Mouse (Mus musculus) urinary bladder, postnatal 14 days (tissue): ENCODE measurements around the gene Kif18a.

ENCODE experiments used
- DNase-seq: peaks from one replicate; pipeline ENCODE4 v3.0.0; 2021; ENCODE audit warnings: low spot score

Gene Kif18a

GRCm38 (mm10) chr2:109280600-109281340, at the start of gene Kif18a, which contains the start of gene Mettl15:
Gene Kif18a, plus strand, starts transcription at chr2:109280738.
Gene Mettl15, minus strand, starts transcription at chr2:109280748.
- peak; percentile 96 for DNase-seq

- DNase-seq, result no peak
Measured at GRCm38 (mm10) chr2:109233876-109234275, 46.7 kb upstream of the Kif18a start.

- DNase-seq, result no peak
Measured at GRCm38 (mm10) chr2:109235741-109236140, 44.8 kb upstream of the Kif18a start.

- DNase-seq, result no peak
Measured at GRCm38 (mm10) chr2:109241947-109242346, 38.6 kb upstream of the Kif18a start.

GRCm38 (mm10) chr2:109262779-109263178, 17.8 kb upstream of the Kif18a start:
- no peak for DNase-seq

- no peak for DNase-seq
Measured at GRCm38 (mm10) chr2:109273098-109273497, 7.4 kb upstream of the Kif18a start.

GRCm38 (mm10) chr2:109277593-109277992, 2.9 kb upstream of the Kif18a start:
- no peak for DNase-seq

- DNase-seq, result peak; percentile 45
Measured at GRCm38 (mm10) chr2:109278036-109278435, 2.5 kb upstream of the Kif18a start.

- no peak for DNase-seq
Measured at GRCm38 (mm10) chr2:109280272-109280599, 302 bp upstream of the Kif18a start.

- DNase-seq, result no peak
Measured at GRCm38 (mm10) chr2:109281341-109281690, 778 bp downstream of the Kif18a start.

- DNase-seq, result no peak
Measured at GRCm38 (mm10) chr2:109284121-109284520, 3.6 kb downstream of the Kif18a start.

- DNase-seq, result no peak
Measured at GRCm38 (mm10) chr2:109289327-109289726, 8.8 kb downstream of the Kif18a start.

- DNase-seq, result no peak
Measured at GRCm38 (mm10) chr2:109296264-109296663, 15.7 kb downstream of the Kif18a start.

- no peak for DNase-seq
Measured at GRCm38 (mm10) chr2:109298160-109298559, 17.6 kb downstream of the Kif18a start.

- DNase-seq, result no peak
Measured at GRCm38 (mm10) chr2:109302234-109302633, 21.7 kb downstream of the Kif18a start.

- no peak for DNase-seq
Measured at GRCm38 (mm10) chr2:109303638-109304037, 23.1 kb downstream of the Kif18a start.

GRCm38 (mm10) chr2:109311369-109311768, 30.8 kb downstream of the Kif18a start:
- DNase-seq, result no peak

- DNase-seq, result no peak
Measured at GRCm38 (mm10) chr2:109331807-109332206, 51.3 kb downstream of the Kif18a start.

GRCm38 (mm10) chr2:109334237-109334636, 53.7 kb downstream of the Kif18a start:
- no peak for DNase-seq

GRCm38 (mm10) chr2:109335765-109336164, 55.2 kb downstream of the Kif18a start:
- no peak for DNase-seq

GRCm38 (mm10) chr2:109345386-109345785, 64.8 kb downstream of the Kif18a start:
- DNase-seq, result no peak

GRCm38 (mm10) chr2:109348742-109349141, 68.2 kb downstream of the Kif18a start:
- DNase-seq, result no peak

- no peak for DNase-seq
Measured at GRCm38 (mm10) chr2:109358456-109359141, 78.1 kb downstream of the Kif18a start.

GRCm38 (mm10) chr2:109365962-109366361, 85.4 kb downstream of the Kif18a start:
- no peak for DNase-seq
